Mouse (Mus musculus): Measurements from ENCODE around the gene 5530401A14Rik.

The 5530401A14Rik gene

DNA sequence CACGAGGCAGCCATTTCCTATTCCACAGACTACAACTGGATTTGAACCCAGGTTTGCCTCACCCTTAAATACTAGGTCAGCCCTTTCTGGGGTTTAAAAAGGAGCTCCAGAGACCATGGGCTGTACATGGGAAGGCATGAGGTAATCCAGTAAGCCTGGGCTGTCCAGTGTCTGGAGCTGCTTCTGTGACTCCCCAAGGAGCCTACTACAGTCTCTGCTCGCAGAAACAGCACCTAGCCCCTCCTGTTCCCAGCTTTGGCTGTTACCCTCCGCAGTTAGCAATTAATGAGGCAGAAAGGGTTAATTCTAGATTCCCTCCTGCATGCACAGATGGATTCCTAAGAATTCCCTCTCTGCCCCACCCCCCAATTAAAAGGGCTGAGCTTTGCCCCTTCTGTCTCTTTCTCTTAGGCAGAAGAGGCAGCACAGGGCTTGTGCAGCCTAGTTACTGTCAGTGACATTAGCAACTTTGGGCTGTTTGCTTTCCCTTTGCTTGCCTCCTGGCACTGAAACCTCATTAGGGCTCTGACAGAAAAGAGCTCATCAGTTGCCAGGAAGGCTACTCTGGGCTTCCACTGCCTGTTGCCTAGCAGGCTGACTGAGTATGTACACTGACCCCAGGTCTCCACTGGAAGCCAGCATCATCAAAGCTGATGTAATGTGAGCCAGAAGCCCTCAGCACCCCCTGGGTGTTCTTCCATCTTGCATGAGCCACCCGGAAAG is at the start of gene 5530401A14Rik:
TSS of gene 5530401A14Rik (plus strand) at position 424 of the 723 bp plus-strand sequence.
- no peak for DNase-seq (ENCODE audit: low read depth, low spot score)

DNA sequence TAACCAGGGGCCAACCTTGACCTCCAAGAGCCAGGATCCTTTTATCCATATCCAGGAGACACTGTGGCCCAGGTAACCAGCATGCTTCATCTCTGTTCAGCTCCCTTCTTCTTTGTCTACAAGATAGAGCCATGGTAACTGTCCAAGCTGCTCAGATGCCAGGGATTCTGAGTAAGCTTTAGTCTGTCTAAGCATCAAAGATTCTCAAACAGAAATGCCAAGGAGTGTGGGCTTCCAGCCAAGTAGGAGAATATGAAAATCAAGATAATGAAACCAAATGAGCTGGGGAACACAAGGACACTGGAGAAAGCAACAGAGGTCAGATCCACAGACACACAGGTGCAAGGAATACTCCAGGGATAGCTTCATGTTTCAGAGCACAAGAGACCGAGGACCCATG is 45.7 kb upstream of the 5530401A14Rik start:
- no peak for DNase-seq (ENCODE audit: low read depth, low spot score)

DNA sequence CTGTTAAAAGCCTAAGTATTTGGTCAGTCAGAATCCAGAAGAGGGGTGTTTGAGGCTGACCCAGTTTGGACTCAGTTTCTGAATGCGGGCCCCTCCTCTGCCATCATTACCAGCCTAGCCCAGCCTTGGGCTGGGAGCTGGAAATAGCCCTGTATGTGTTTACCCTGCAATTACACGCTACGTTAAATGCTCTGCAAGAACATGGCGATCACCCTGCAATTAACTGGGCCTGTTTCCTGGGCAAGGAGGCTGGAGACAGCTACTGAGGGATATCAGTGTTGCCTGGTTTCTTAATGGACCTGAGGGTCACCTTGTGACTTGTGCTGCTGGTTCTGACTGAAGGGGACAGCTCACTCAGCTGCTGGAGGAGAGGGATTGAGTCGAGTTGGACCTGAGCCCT is 43.9 kb upstream of the 5530401A14Rik start:
- DNase-seq (ENCODE audit: low read depth, low spot score), result no peak

DNA sequence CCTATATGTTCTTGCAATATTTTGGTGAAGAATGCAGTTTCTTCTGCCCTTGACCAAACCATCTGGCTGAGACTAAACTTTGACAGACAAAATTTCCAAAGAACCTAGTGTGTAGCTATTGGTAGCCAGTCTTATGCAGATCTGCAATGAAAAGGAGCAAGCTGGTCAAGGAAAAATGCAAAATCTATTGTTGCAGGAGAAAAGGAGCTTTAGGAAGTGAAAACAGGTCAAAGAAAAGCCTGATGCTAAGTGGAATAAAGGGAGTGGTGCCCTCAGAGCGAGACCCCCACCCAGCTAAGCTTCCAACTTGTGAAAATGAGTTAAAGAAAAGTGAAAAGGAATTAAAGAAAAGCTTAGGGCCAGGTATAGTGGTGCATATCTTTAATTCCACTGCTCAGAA is 28.1 kb upstream of the 5530401A14Rik start:
- no peak for DNase-seq (ENCODE audit: low read depth, low spot score)

- DNase-seq (ENCODE audit: low read depth, low spot score), result no peak
Observed at GRCm38 (mm10) chr11:81838426-81838825, 22.0 kb upstream of the 5530401A14Rik start.

DNA sequence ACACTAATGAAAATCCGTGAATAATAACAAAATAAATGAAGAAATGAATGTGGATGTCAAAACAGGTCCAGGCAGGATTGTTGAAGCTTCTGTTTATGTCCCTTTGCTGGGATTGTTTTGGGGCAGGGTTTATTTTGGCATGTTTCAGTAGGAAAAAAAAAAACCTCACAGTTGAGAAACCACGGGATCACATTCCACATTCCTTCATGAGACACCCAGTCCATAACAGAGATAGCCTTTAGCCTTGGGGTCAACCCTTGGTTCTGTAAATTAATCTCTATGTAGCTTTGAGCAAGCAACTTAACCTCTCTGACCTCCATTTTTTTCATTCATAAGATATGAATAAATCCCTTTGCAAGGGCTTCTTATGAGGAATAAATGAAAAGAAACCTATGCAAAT is 19.5 kb upstream of the 5530401A14Rik start:
- no peak for DNase-seq (ENCODE audit: low read depth, low spot score)

- no peak for DNase-seq (ENCODE audit: low read depth, low spot score)
Observed at GRCm38 (mm10) chr11:81845010-81845685, 15.3 kb upstream of the 5530401A14Rik start.

DNA sequence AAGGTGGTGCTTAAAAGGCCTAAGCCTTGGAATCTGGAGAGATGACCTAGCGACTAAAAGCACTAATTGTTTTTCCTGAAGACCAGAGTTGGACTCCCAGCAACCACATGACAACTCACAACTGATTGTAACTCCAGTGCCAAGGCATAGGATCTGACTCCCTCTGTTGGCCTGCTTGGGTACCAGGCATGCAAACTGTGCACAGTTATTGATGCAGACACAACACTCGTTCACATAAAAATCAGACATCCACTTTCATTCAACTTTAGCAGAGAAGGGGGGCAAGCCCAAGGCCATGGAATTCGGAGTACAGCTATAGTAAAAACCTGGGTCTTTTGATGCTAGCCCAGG is 14.8 kb upstream of the 5530401A14Rik start:
- no peak for DNase-seq (ENCODE audit: low read depth, low spot score)

DNA sequence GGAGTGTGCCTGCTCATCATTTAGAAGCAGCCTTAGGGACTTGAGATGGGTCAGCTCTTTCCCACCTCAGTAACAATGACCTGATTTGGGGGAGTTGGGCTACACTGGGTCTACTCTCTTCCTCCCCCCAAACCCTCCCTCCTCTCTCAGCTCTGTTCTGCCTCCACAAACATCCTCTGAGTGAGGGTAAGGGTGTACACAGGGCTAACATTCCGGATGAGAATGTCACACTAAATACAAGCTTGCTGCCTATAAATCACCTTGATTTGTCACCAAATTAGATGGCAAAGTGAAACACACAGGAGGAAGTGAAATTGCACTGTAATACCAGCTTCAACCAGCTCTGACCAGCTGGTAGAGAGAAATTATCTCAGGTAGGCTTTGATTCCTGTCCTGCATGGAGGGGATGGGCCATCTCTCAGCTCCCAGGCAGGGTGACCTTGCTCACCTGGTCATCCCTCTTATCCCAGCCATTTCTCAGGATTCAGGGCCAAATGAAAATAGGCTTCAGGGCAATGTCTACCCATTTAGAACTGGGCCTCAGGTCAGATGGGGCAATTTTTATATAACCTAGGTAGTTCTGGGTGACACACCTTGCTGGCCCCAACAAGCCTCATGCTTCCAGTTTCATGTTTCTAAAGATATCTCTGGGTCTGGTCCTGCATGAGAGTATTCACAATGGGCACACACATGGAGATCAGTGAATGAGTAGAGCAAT is 12.5 kb upstream of the 5530401A14Rik start:
- no peak for DNase-seq (ENCODE audit: low read depth, low spot score)

DNA sequence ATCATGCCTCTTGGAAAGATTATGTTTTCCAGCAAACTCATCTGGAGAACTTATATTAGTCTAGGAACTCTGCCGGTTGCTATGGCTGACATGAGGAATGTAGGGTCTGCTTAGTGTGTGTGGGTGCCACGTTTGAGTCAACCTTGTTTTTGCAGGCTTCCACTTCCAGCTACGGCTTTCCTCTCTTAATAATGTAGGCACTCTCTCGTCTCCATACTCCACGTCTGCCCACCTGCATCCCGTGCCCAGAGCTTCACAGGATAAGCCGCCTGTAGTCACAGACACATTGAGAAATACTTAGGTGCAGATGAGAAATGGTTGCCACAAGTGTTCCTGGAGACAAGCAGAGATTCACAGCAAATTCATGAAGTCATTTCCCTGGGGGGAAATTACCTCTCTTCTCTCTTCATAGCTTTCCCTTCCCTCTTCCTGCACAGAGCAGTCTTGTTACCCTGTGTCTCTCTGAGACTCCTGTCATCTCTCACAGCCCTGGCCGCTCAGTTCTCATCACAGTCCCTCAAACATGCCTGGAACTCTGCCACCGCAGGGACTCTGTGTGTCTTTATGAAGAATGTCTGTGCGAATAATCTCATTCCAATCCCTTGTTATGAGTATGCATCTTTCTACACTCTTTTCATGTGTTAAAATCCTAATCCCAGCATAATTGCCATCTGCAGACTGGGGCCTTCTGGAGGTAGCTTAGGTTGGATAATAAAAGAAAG is 5.3 kb downstream of the 5530401A14Rik start:
- no peak for DNase-seq (ENCODE audit: low read depth, low spot score)

DNA sequence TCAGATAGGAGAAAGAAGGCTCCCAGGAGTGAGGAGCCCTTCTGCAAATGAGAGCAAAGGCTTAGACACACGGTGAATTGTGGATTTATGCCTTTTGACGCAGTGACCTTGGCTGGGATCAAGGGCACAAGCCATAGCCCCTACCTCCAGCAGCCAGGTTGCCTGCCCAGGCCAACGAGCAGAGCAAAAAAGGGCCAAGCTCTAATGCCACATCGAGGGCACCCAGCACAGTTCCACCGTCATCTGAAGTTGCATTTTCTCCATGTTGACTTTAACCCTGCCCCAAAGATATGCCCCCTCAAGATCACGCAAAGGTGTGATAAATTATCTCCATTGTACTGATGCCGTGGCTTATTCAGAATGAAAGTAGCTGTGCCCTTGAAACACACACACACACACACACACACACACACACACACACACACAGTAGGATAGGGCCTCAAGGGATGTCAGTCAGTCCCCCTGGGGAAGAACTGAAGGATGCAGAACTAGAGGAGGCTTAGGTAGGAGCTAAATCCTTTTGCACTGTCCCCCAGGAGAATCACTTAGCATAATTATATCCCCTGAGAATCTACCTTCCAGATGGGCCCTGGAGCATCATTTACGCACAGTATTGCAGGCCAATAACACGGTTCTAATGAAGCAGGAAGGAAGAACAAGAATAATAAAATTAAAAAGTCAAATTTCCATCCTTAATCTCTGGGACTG is 11.2 kb downstream of the 5530401A14Rik start:
- no peak for DNase-seq (ENCODE audit: low read depth, low spot score)

GRCm38 (mm10) chr11:81896511-81896910 is 36.0 kb downstream of the 5530401A14Rik start:
- no peak for DNase-seq (ENCODE audit: low read depth, low spot score)

DNA sequence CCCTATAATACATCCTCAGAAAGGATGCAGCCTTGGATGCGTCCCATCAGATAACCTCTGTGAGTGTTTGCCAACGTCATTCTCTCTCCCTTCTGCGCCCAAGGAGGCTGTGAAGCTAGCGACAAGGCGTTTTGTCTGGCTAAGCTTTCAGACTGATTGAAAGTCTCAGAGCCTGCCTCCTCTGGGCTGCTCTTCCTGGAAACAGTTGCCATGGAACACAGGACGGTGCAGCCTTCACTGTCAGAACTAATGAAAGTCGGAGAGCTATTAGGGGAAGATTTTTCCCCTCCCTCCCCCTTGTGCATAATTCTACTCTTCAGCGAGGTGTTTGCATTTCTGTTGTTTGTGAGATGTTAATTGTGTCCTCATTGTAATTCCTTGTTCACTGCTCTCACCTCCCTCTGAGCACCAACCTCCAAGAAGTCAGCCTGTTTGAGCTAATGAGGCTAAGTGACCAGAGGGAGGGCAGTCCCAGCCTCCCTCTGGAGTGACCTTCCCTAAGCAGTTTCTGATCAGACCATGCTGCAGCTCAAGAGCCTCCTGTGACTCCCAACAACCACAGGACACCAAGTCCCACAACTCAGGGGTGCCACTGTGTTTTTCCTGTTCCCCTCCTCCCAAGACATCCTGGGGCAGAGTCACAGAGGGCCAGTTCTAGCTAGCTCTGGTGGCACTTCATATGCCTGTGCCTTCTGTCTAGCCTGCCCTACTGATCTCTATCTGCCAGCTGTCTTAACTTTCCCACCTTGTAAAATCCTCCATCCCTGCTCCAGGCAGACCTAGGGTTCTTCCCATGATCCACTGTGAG is 37.3 kb downstream of the 5530401A14Rik start:
- DNase-seq (ENCODE audit: low read depth, low spot score), result no peak

GRCm38 (mm10) chr11:81902318-81902717 is 41.8 kb downstream of the 5530401A14Rik start:
- DNase-seq (ENCODE audit: low read depth, low spot score), result no peak

DNA sequence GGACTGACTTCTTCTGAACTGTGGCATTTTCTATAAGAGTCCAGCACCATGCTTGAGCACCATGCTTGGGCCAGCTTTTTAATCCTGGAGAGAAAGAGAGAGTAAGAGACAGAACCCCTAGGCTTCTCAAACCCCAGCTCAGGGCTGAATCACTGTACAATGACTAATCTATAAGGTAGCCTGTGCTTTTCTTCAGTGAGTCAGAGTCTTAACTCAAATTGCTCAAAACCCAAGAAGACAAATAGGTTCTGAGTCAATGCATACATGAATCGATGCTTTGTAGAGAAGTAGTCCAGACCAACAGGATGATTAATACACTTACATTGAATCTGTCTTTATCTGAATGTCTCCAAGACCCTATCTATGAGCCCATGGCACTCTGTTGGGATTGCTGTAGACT is 48.3 kb downstream of the 5530401A14Rik start:
- DNase-seq (ENCODE audit: low read depth, low spot score), result no peak

DNA sequence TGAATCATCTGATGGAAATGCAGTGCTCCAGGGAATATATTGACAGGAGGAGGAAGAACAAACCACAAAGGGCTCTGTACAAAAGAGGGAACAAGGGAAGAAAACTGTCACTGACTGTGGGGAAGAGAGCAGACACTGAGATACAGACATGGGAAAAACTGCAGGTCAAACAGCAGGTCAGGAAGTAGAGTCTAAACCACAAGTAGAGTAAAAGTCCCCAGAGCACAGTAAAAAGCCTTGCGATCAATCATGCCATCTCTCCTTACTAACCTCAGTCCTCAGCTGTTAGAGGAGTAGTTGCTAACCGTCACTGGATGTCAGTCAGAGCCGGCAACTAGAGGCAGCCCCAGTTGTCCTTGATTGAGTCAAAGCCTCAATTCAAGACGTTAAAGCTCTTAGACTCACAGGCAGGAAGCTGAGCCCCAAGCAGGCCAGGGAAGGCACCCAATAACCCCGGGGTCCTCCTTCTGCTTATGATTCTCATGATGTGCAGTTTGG is 49.0 kb downstream of the 5530401A14Rik start:
- DNase-seq (ENCODE audit: low read depth, low spot score), result no peak

DNA sequence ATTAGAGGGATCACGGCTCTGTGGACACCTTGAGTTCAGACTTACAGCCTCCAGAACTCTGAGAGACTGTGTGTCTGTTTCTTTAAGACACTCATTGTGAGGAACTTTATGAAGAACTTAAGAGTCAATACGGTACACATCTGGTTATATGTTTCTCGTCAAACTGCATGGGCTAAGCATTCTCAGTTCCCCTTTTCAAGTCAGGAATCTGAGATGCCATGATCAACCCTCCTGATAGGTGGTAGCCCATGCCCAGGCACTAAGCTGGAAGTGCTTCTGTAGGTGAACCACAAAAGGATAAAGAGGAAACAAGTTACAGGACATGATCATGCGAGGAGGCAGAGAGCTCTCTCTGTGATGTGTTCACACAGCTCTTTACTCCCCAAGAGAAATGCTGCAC is 52.6 kb downstream of the 5530401A14Rik start:
- no peak for DNase-seq (ENCODE audit: low read depth, low spot score)

DNA sequence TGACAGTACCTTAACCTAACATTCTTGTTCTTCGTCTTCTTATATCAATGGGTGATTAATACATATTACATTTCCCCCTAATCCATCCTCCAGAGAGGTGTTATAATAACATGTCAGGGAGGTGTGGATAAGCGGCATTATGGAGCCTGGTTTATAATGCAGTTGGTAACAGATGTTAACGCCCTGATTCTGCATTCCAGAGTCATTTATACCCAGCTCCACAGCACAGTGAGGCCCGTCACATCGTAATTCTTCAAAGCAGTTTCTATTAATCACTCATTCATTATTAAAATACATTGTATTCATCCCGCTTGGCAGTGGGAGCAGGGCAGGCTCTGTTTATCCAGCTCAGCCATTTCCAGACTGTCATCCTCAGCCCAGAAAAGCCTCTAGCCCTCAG is 55.0 kb downstream of the 5530401A14Rik start:
- no peak for DNase-seq (ENCODE audit: low read depth, low spot score)

DNA sequence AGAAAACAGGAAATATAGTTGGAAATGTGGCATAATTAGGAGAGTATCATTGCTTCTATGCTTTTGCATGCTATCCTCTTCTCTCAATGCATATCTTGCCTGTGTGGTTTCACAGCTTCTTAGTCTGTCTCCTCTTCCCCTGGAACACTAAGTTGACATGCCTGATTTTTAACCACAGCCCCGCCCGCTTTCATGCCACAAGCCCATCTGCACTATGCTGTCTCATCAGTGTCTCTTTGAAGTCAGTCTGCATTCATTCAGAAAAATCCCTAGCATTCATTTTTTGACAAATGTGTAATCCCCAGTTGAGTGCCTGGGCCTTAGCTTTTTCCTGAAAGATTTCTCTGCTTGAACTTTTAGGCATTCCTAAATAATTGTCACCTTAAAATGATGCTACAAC is 62.6 kb downstream of the 5530401A14Rik start:
- DNase-seq (ENCODE audit: low read depth, low spot score), result no peak

DNA sequence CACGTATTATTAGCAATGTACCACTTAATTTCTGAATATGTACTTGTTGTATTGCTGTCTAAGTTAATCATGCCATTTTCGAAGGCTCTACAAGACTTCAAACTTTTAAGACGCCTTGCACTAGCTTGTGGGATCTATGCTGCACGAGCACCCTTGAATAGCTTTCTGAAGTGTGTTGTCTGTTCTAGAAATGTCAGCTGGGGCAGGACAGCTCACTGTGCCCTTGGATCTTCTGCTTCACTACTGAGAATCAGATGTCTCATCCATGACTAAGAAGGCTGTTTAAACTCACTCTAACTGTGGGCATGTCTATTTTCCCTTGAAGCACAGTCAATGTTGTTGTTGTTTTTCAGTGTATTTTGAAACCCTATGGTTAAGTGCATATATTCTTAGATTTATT is 63.2 kb downstream of the 5530401A14Rik start:
- DNase-seq (ENCODE audit: low read depth, low spot score), result no peak

All from CD4-positive, CD25-positive, alpha-beta regulatory T cell, adult 2 months (primary cell).